Mouse (Mus musculus) spleen, adult 2 months (tissue): Measurements from ENCODE around the gene Hdac9.

Experiments
- CTCF ChIP-seq: fragments of 200-500 bp; IDR thresholded peaks from 2 replicates; pipeline ENCODE4 v1.5.1; 2011; ENCODE audit warnings: mild to moderate bottlenecking, inconsistent platforms; ENCODE audit not compliant: insufficient read depth, insufficient read length, insufficient replicate concordance; ENCODE audit errors: extremely low read depth
- POLR2A ChIP-seq: fragments of 200-500 bp; IDR thresholded peaks from 2 replicates; pipeline ENCODE4 v1.6.1; 2011; ENCODE audit warnings: low read depth, low read length, inconsistent platforms

- no peak for TF ChIP-seq CTCF
- TF ChIP-seq POLR2A, result no peak
Measured at GRCm38 (mm10) chr12:34619101-34619500, 297.8 kb downstream of the Hdac9 start.
